Mouse (Mus musculus): Measurements from ENCODE around the gene Ppt1. TPM values are rescaled to one million over a fixed set of nuclear protein-coding genes. Genes with fewer than 3 reads are reported as not detected.
A peak's percentile ranks its signal among the peaks of the same experiment; 100 is the strongest.

Ppt1 gene
- polyA plus RNA-seq, 1 experiment from 2014 or later = 72.6 TPM

- no peak for ATAC-seq (replicated peaks; ENCODE audit: low FRiP score, low TSS enrichment, low read depth)
- WGBS = 83% methylated on average over 6 of the region's 6 CpGs
These were observed 6.7 kb upstream of the Ppt1 start for GRCm38 (mm10) chr4:122829339-122829738.

GRCm38 (mm10) chr4:122831888-122832287, 4.2 kb upstream of the Ppt1 start:
- Histone ChIP-seq H3K36me3 (ENCODE audit: control insufficient read depth, insufficient read depth, low read length) (no peaks in the 10 kb centered on the region), H3K9ac (ENCODE audit: low read length) (no peak overlapping the region), H3K4me1 (replicated peaks; ENCODE audit: control insufficient read depth, insufficient read depth, low read length) (peaks cover 4% of the 10 kb centered on the region; the same call in 1 of the 2 replicates), H3K9me3 (ENCODE audit: control insufficient read depth, low read length) (no peaks in the 10 kb centered on the region), H3K27me3 (replicated peaks; ENCODE audit: control insufficient read depth, insufficient read depth, low read length) (no peaks in the 10 kb centered on the region), H3K4me3 (ENCODE audit: low read depth, low read length) (no peak overlapping the region), H3K4me2 (ENCODE audit: low read length) (no peak overlapping the region), H3K27ac (ENCODE audit: low read depth) (no peak overlapping the region)
- WGBS = 70% methylated on average over 1 of the region's 1 CpGs
- ATAC-seq (replicated peaks; ENCODE audit: low FRiP score, low TSS enrichment, low read depth) (no peak), DNase-seq (ENCODE audit: low spot score) (no peak)

More at GRCm38 (mm10) chr4:122829339-122829738, 6.7 kb upstream of the Ppt1 start:
- H3K36me3 ChIP-seq (ENCODE audit: control insufficient read depth, insufficient read depth, low read length) = no peaks in the 10 kb centered on the region
- no peak overlapping the region for H3K27ac ChIP-seq (ENCODE audit: low read depth)
- H3K9ac ChIP-seq (ENCODE audit: low read length) = no peak overlapping the region
- H3K4me2 ChIP-seq (ENCODE audit: low read length) = no peak overlapping the region
- H3K4me3 ChIP-seq (ENCODE audit: low read depth, low read length) = no peak overlapping the region
- no peaks in the 10 kb centered on the region for H3K9me3 ChIP-seq (ENCODE audit: control insufficient read depth, low read length)
- no peak for DNase-seq (ENCODE audit: low spot score)
- no peaks in the 10 kb centered on the region for H3K4me1 ChIP-seq (replicated peaks; ENCODE audit: control insufficient read depth, insufficient read depth, low read length)
- no peaks in the 10 kb centered on the region for H3K27me3 ChIP-seq (replicated peaks; ENCODE audit: control insufficient read depth, insufficient read depth, low read length)

GRCm38 (mm10) chr4:122836403-122836775, 347 bp downstream of the Ppt1 start:
- no peak for DNase-seq (ENCODE audit: low spot score)
- Histone ChIP-seq H3K36me3 (ENCODE audit: control insufficient read depth, insufficient read depth, low read length) (0 out of 2 replicates have a peak, but pooled peaks cover 7% of the 10 kb centered on the region), H3K27me3 (replicated peaks; ENCODE audit: control insufficient read depth, insufficient read depth, low read length) (no peaks in the 10 kb centered on the region), H3K4me1 (replicated peaks; ENCODE audit: control insufficient read depth, insufficient read depth, low read length) (peaks cover 6% of the 10 kb centered on the region; the same call in 1 of the 2 replicates), H3K4me3 (ENCODE audit: low read depth, low read length) (peak overlapping the region; percentile 72), H3K9ac (ENCODE audit: low read length) (peak overlapping the region; percentile 62), H3K27ac (ENCODE audit: low read depth) (no peak overlapping the region; the same call in 1 of the 2 replicates), H3K9me3 (ENCODE audit: control insufficient read depth, low read length) (no peaks in the 10 kb centered on the region), H3K4me2 (ENCODE audit: low read length) (peak overlapping the region; percentile 70)
- ATAC-seq (replicated peaks; ENCODE audit: low FRiP score, low TSS enrichment, low read depth) = peak; percentile 62
- 5% methylated on average over 7 of the region's 7 CpGs for WGBS

GRCm38 (mm10) chr4:122837180-122837730, 1.2 kb downstream of the Ppt1 start:
- Histone ChIP-seq H3K4me1 (replicated peaks; ENCODE audit: control insufficient read depth, insufficient read depth, low read length) (peaks cover 6% of the 10 kb centered on the region; the same call in 1 of the 2 replicates), H3K9ac (ENCODE audit: low read length) (no peak overlapping the region), H3K4me2 (ENCODE audit: low read length) (peak overlapping the region; percentile 70), H3K27ac (ENCODE audit: low read depth) (no peak overlapping the region), H3K4me3 (ENCODE audit: low read depth, low read length) (no peak overlapping the region), H3K9me3 (ENCODE audit: control insufficient read depth, low read length) (no peaks in the 10 kb centered on the region), H3K36me3 (ENCODE audit: control insufficient read depth, insufficient read depth, low read length) (0 out of 2 replicates have a peak, but pooled peaks cover 7% of the 10 kb centered on the region), H3K27me3 (replicated peaks; ENCODE audit: control insufficient read depth, insufficient read depth, low read length) (no peaks in the 10 kb centered on the region)
- WGBS = 82% methylated on average over 6 of the region's 6 CpGs
- no peak for DNase-seq (ENCODE audit: low spot score)
- ATAC-seq (replicated peaks; ENCODE audit: low FRiP score, low TSS enrichment, low read depth) = no peak

GRCm38 (mm10) chr4:122837994-122838393, 2.0 kb downstream of the Ppt1 start:
- no peak for ATAC-seq (replicated peaks; ENCODE audit: low FRiP score, low TSS enrichment, low read depth)

GRCm38 (mm10) chr4:122838416-122838815, 2.4 kb downstream of the Ppt1 start:
- H3K36me3 ChIP-seq (ENCODE audit: control insufficient read depth, insufficient read depth, low read length) = 0 out of 2 replicates have a peak, but pooled peaks cover 7% of the 10 kb centered on the region
- H3K4me3 ChIP-seq (ENCODE audit: low read depth, low read length) = no peak overlapping the region
- H3K27me3 ChIP-seq (replicated peaks; ENCODE audit: control insufficient read depth, insufficient read depth, low read length) = no peaks in the 10 kb centered on the region
- H3K4me1 ChIP-seq (replicated peaks; ENCODE audit: control insufficient read depth, insufficient read depth, low read length) = peaks cover 6% of the 10 kb centered on the region; the same call in 1 of the 2 replicates
- 78% methylated on average over 1 of the region's 1 CpGs for WGBS
- ATAC-seq (replicated peaks; ENCODE audit: low FRiP score, low TSS enrichment, low read depth) (no peak), DNase-seq (ENCODE audit: low spot score) (no peak)
- no peak overlapping the region for H3K9ac ChIP-seq (ENCODE audit: low read length)
- no peak overlapping the region for H3K4me2 ChIP-seq (ENCODE audit: low read length)
- no peak overlapping the region for H3K27ac ChIP-seq (ENCODE audit: low read depth)
- no peaks in the 10 kb centered on the region for H3K9me3 ChIP-seq (ENCODE audit: control insufficient read depth, low read length)

More at GRCm38 (mm10) chr4:122837994-122838393, 2.0 kb downstream of the Ppt1 start:
- no peak for DNase-seq (ENCODE audit: low spot score)
- WGBS = 78% methylated on average over 2 of the region's 2 CpGs
- no peak overlapping the region for H3K9ac ChIP-seq (ENCODE audit: low read length)
- H3K4me3 ChIP-seq (ENCODE audit: low read depth, low read length) = no peak overlapping the region
- H3K4me2 ChIP-seq (ENCODE audit: low read length) = no peak overlapping the region
- no peaks in the 10 kb centered on the region for H3K27me3 ChIP-seq (replicated peaks; ENCODE audit: control insufficient read depth, insufficient read depth, low read length)
- 0 out of 2 replicates have a peak, but pooled peaks cover 7% of the 10 kb centered on the region for H3K36me3 ChIP-seq (ENCODE audit: control insufficient read depth, insufficient read depth, low read length)
- H3K27ac ChIP-seq (ENCODE audit: low read depth) = no peak overlapping the region
- H3K4me1 ChIP-seq (replicated peaks; ENCODE audit: control insufficient read depth, insufficient read depth, low read length) = peaks cover 6% of the 10 kb centered on the region; the same call in 1 of the 2 replicates
- H3K9me3 ChIP-seq (ENCODE audit: control insufficient read depth, low read length) = no peaks in the 10 kb centered on the region

- no peaks in the 10 kb centered on the region for H3K9me3 ChIP-seq (ENCODE audit: control insufficient read depth, low read length)
- H3K36me3 ChIP-seq (ENCODE audit: control insufficient read depth, insufficient read depth, low read length) = peaks cover 57% of the 10 kb centered on the region
- DNase-seq (ENCODE audit: low spot score) = no peak
- ATAC-seq (replicated peaks; ENCODE audit: low FRiP score, low TSS enrichment, low read depth) = no peak
- no peak overlapping the region for H3K4me2 ChIP-seq (ENCODE audit: low read length)
- WGBS = 74% methylated on average over 13 of the region's 13 CpGs
- H3K9ac ChIP-seq (ENCODE audit: low read length) = no peak overlapping the region
- H3K4me3 ChIP-seq (ENCODE audit: low read depth, low read length) = no peak overlapping the region
- H3K27ac ChIP-seq (ENCODE audit: low read depth) = no peak overlapping the region
- H3K27me3 ChIP-seq (replicated peaks; ENCODE audit: control insufficient read depth, insufficient read depth, low read length) = no peaks in the 10 kb centered on the region
- no peaks in the 10 kb centered on the region for H3K4me1 ChIP-seq (replicated peaks; ENCODE audit: control insufficient read depth, insufficient read depth, low read length)
These were observed 12.1 kb downstream of the Ppt1 start for GRCm38 (mm10) chr4:122848150-122848621.

GRCm38 (mm10) chr4:122851535-122851934, 15.5 kb downstream of the Ppt1 start:
- DNase-seq (ENCODE audit: low spot score) = no peak
- peaks cover 59% of the 10 kb centered on the region for H3K36me3 ChIP-seq (ENCODE audit: control insufficient read depth, insufficient read depth, low read length)

GRCm38 (mm10) chr4:122853691-122854090, 17.6 kb downstream of the Ppt1 start:
- H3K9ac ChIP-seq (ENCODE audit: low read length) = no peak overlapping the region
- 52% methylated on average over 2 of the region's 2 CpGs for WGBS

More at GRCm38 (mm10) chr4:122851535-122851934, 15.5 kb downstream of the Ppt1 start:
- Histone ChIP-seq H3K4me1 (replicated peaks; ENCODE audit: control insufficient read depth, insufficient read depth, low read length) (no peaks in the 10 kb centered on the region), H3K4me2 (ENCODE audit: low read length) (no peak overlapping the region), H3K9ac (ENCODE audit: low read length) (no peak overlapping the region), H3K27ac (ENCODE audit: low read depth) (no peak overlapping the region), H3K9me3 (ENCODE audit: control insufficient read depth, low read length) (no peaks in the 10 kb centered on the region), H3K27me3 (replicated peaks; ENCODE audit: control insufficient read depth, insufficient read depth, low read length) (no peaks in the 10 kb centered on the region), H3K4me3 (ENCODE audit: low read depth, low read length) (no peak overlapping the region)
- ATAC-seq (replicated peaks; ENCODE audit: low FRiP score, low TSS enrichment, low read depth) = no peak

More at GRCm38 (mm10) chr4:122853691-122854090, 17.6 kb downstream of the Ppt1 start:
- no peaks in the 10 kb centered on the region for H3K4me1 ChIP-seq (replicated peaks; ENCODE audit: control insufficient read depth, insufficient read depth, low read length)
- no peak overlapping the region for H3K27ac ChIP-seq (ENCODE audit: low read depth)
- no peak for ATAC-seq (replicated peaks; ENCODE audit: low FRiP score, low TSS enrichment, low read depth)
- H3K36me3 ChIP-seq (ENCODE audit: control insufficient read depth, insufficient read depth, low read length) = peaks cover 61% of the 10 kb centered on the region
- H3K9me3 ChIP-seq (ENCODE audit: control insufficient read depth, low read length) = no peaks in the 10 kb centered on the region
- DNase-seq (ENCODE audit: low spot score) = no peak
- no peak overlapping the region for H3K4me3 ChIP-seq (ENCODE audit: low read depth, low read length)
- H3K4me2 ChIP-seq (ENCODE audit: low read length) = no peak overlapping the region
- H3K27me3 ChIP-seq (replicated peaks; ENCODE audit: control insufficient read depth, insufficient read depth, low read length) = no peaks in the 10 kb centered on the region

Measured in intestine, embryonic 14.5 days (tissue).